Mouse (Mus musculus): ENCODE measurements around the gene Add1. TPM values are rescaled to one million over a fixed set of nuclear protein-coding genes. Genes with fewer than 3 reads are reported as not detected.

Gene Add1
- polyA plus RNA-seq (2015; fragmentation: Nextera tagmentation; extraction: Ambion mirVana), result 158 and 160 TPM in 2 replicates

GRCm38 (mm10) chr5:34573268-34574221, at the start of gene Add1:
Gene Add1 (plus strand): TSS chr5:34573664.
- H3K27me3 ChIP-seq (ENCODE audit: control insufficient read depth, insufficient read depth, low read length), result no peaks in the 10 kb centered on the region
- H3K4me3 ChIP-seq (ENCODE audit: low read length), result peak within 1 kb of the TSS; percentile 97
- H3K27ac ChIP-seq (ENCODE audit: low read length), result peak within 1 kb of the TSS; percentile 92
- H3K9me3 ChIP-seq (replicated peaks; ENCODE audit: control insufficient read depth, low read length), result no peaks in the 10 kb centered on the region
- peaks cover 16% of the 10 kb centered on the region for H3K4me1 ChIP-seq (ENCODE audit: control insufficient read depth, insufficient read depth, low read length)
- H3K4me2 ChIP-seq (ENCODE audit: low read depth, low read length), result peak within 1 kb of the TSS; percentile 89
- H3K9ac ChIP-seq (ENCODE audit: low read length), result peak within 1 kb of the TSS; percentile 99
- ATAC-seq (replicated peaks; ENCODE audit: extremely low read depth, insufficient read depth, low FRiP score), result peak; percentile 99
- WGBS, result under 1% methylated on average over 83 of the region's 84 CpGs
- H3K36me3 ChIP-seq (ENCODE audit: control insufficient read depth, insufficient read depth), result no peaks in the 10 kb centered on the region

GRCm38 (mm10) chr5:34523958-34524485, 49.4 kb upstream of the Add1 start:
- no peak overlapping the region for H3K9ac ChIP-seq (ENCODE audit: low read length)
- no peak for ATAC-seq (replicated peaks; ENCODE audit: extremely low read depth, insufficient read depth, low FRiP score)
- H3K27me3 ChIP-seq (ENCODE audit: control insufficient read depth, insufficient read depth, low read length), result no peaks in the 10 kb centered on the region
- H3K4me3 ChIP-seq (ENCODE audit: low read length), result no peak overlapping the region
- peaks cover 16% of the 10 kb centered on the region for H3K4me1 ChIP-seq (ENCODE audit: control insufficient read depth, insufficient read depth, low read length)
- no peak overlapping the region for H3K4me2 ChIP-seq (ENCODE audit: low read depth, low read length)
- H3K27ac ChIP-seq (ENCODE audit: low read length), result no peak overlapping the region
- H3K9me3 ChIP-seq (replicated peaks; ENCODE audit: control insufficient read depth, low read length), result no peaks in the 10 kb centered on the region
- 57% methylated on average over 4 of the region's 4 CpGs for WGBS
- no peaks in the 10 kb centered on the region for H3K36me3 ChIP-seq (ENCODE audit: control insufficient read depth, insufficient read depth)

- Histone ChIP-seq H3K4me3 (ENCODE audit: low read length) (no peak overlapping the region), H3K4me1 (ENCODE audit: control insufficient read depth, insufficient read depth, low read length) (peaks cover 16% of the 10 kb centered on the region), H3K4me2 (ENCODE audit: low read depth, low read length) (no peak overlapping the region), H3K9me3 (replicated peaks; ENCODE audit: control insufficient read depth, low read length) (no peaks in the 10 kb centered on the region), H3K36me3 (ENCODE audit: control insufficient read depth, insufficient read depth) (no peaks in the 10 kb centered on the region), H3K27ac (ENCODE audit: low read length) (no peak overlapping the region), H3K9ac (ENCODE audit: low read length) (no peak overlapping the region), H3K27me3 (ENCODE audit: control insufficient read depth, insufficient read depth, low read length) (no peaks in the 10 kb centered on the region)
- ATAC-seq (replicated peaks; ENCODE audit: extremely low read depth, insufficient read depth, low FRiP score), result no peak
These were observed 49.0 kb upstream of the Add1 start for GRCm38 (mm10) chr5:34524511-34524910.

GRCm38 (mm10) chr5:34525663-34526476, 47.6 kb upstream of the Add1 start, which contains the start of gene Sh3bp2:
Gene Sh3bp2 (plus strand): TSS chr5:34525838.
- WGBS, result 3% methylated on average over 38 of the region's 38 CpGs
- H3K4me1 ChIP-seq (ENCODE audit: control insufficient read depth, insufficient read depth, low read length), result peaks cover 11% of the 10 kb centered on the region
- ATAC-seq (replicated peaks; ENCODE audit: extremely low read depth, insufficient read depth, low FRiP score), result peak; percentile 91

GRCm38 (mm10) chr5:34526477-34526775, 47.0 kb upstream of the Add1 start:
- 50% methylated on average over 5 of the region's 5 CpGs for WGBS
- Histone ChIP-seq H3K9ac (ENCODE audit: low read length) (no peak overlapping the region), H3K27me3 (ENCODE audit: control insufficient read depth, insufficient read depth, low read length) (no peaks in the 10 kb centered on the region), H3K4me1 (ENCODE audit: control insufficient read depth, insufficient read depth, low read length) (peaks cover 5% of the 10 kb centered on the region), H3K4me2 (ENCODE audit: low read depth, low read length) (peak overlapping the region; percentile 80), H3K27ac (ENCODE audit: low read length) (no peak overlapping the region), H3K36me3 (ENCODE audit: control insufficient read depth, insufficient read depth) (no peaks in the 10 kb centered on the region), H3K4me3 (ENCODE audit: low read length) (peak overlapping the region; percentile 68), H3K9me3 (replicated peaks; ENCODE audit: control insufficient read depth, low read length) (no peaks in the 10 kb centered on the region)
- ATAC-seq (replicated peaks; ENCODE audit: extremely low read depth, insufficient read depth, low FRiP score), result no peak

More at GRCm38 (mm10) chr5:34525663-34526476, 47.6 kb upstream of the Add1 start, which contains the start of gene Sh3bp2:
- Histone ChIP-seq H3K27me3 (ENCODE audit: control insufficient read depth, insufficient read depth, low read length) (no peaks in the 10 kb centered on the region), H3K36me3 (ENCODE audit: control insufficient read depth, insufficient read depth) (no peaks in the 10 kb centered on the region), H3K9ac (ENCODE audit: low read length) (peak within 1 kb of the TSS; percentile 79), H3K9me3 (replicated peaks; ENCODE audit: control insufficient read depth, low read length) (no peaks in the 10 kb centered on the region), H3K4me3 (ENCODE audit: low read length) (peak within 1 kb of the TSS; percentile 68), H3K27ac (ENCODE audit: low read length) (peak within 1 kb of the TSS; percentile 63; the same call in 1 of the 2 replicates), H3K4me2 (ENCODE audit: low read depth, low read length) (peak within 1 kb of the TSS; percentile 80)

GRCm38 (mm10) chr5:34527352-34527751, 46.1 kb upstream of the Add1 start:
- WGBS, result 83% methylated on average over 2 of the region's 2 CpGs
- H3K27me3 ChIP-seq (ENCODE audit: control insufficient read depth, insufficient read depth, low read length), result no peaks in the 10 kb centered on the region
- H3K9ac ChIP-seq (ENCODE audit: low read length), result no peak overlapping the region
- H3K4me3 ChIP-seq (ENCODE audit: low read length), result no peak overlapping the region
- H3K4me2 ChIP-seq (ENCODE audit: low read depth, low read length), result no peak overlapping the region
- ATAC-seq (replicated peaks; ENCODE audit: extremely low read depth, insufficient read depth, low FRiP score), result no peak
- peaks cover 3% of the 10 kb centered on the region for H3K4me1 ChIP-seq (ENCODE audit: control insufficient read depth, insufficient read depth, low read length)
- H3K36me3 ChIP-seq (ENCODE audit: control insufficient read depth, insufficient read depth), result no peaks in the 10 kb centered on the region
- H3K9me3 ChIP-seq (replicated peaks; ENCODE audit: control insufficient read depth, low read length), result no peaks in the 10 kb centered on the region
- no peak overlapping the region for H3K27ac ChIP-seq (ENCODE audit: low read length)

- Histone ChIP-seq H3K36me3 (ENCODE audit: control insufficient read depth, insufficient read depth) (no peaks in the 10 kb centered on the region), H3K9ac (ENCODE audit: low read length) (no peak overlapping the region), H3K27me3 (ENCODE audit: control insufficient read depth, insufficient read depth, low read length) (no peaks in the 10 kb centered on the region), H3K4me2 (ENCODE audit: low read depth, low read length) (no peak overlapping the region), H3K4me3 (ENCODE audit: low read length) (no peak overlapping the region), H3K27ac (ENCODE audit: low read length) (no peak overlapping the region), H3K4me1 (ENCODE audit: control insufficient read depth, insufficient read depth, low read length) (peaks cover 3% of the 10 kb centered on the region), H3K9me3 (replicated peaks; ENCODE audit: control insufficient read depth, low read length) (no peaks in the 10 kb centered on the region)
- ATAC-seq (replicated peaks; ENCODE audit: extremely low read depth, insufficient read depth, low FRiP score), result no peak
- WGBS, result 70% methylated on average over 5 of the region's 5 CpGs
These were observed 44.7 kb upstream of the Add1 start for GRCm38 (mm10) chr5:34528724-34529123.

GRCm38 (mm10) chr5:34530116-34530515, 43.3 kb upstream of the Add1 start:
- H3K27ac ChIP-seq (ENCODE audit: low read length), result no peak overlapping the region
- no peaks in the 10 kb centered on the region for H3K9me3 ChIP-seq (replicated peaks; ENCODE audit: control insufficient read depth, low read length)
- H3K4me3 ChIP-seq (ENCODE audit: low read length), result no peak overlapping the region
- H3K4me1 ChIP-seq (ENCODE audit: control insufficient read depth, insufficient read depth, low read length), result peaks cover 3% of the 10 kb centered on the region
- no peaks in the 10 kb centered on the region for H3K36me3 ChIP-seq (ENCODE audit: control insufficient read depth, insufficient read depth)
- 70% methylated on average over 5 of the region's 5 CpGs for WGBS
- no peak overlapping the region for H3K4me2 ChIP-seq (ENCODE audit: low read depth, low read length)
- no peak for ATAC-seq (replicated peaks; ENCODE audit: extremely low read depth, insufficient read depth, low FRiP score)
- no peak overlapping the region for H3K9ac ChIP-seq (ENCODE audit: low read length)
- no peaks in the 10 kb centered on the region for H3K27me3 ChIP-seq (ENCODE audit: control insufficient read depth, insufficient read depth, low read length)
